Mouse (Mus musculus): ENCODE measurements around the gene Dph2. TPM values are rescaled to one million over a fixed set of nuclear protein-coding genes. Genes with fewer than 3 reads are reported as not detected.

Dph2 gene
- total RNA-seq, 2 experiments from 2014 or later = 10.1 to 12.1 TPM

GRCm38 (mm10) chr4:117839366-117839765 lies 52.5 kb downstream of the Dph2 start:
- no peak for TF ChIP-seq CTCF (conservative IDR thresholded peaks at IDR 0.05)
- H3K4me3 ChIP-seq = no peak overlapping the region
- H3K27ac ChIP-seq = no peak overlapping the region
- DNase-seq (ENCODE audit: low spot score in 2 of 2) = no peak

Other genes starting within 250 kb of the Dph2 start
- 10 to 100 TPM; 39.0 to 40.4 TPM for gene Dmap1, start 209.8 kb downstream of the Dph2 start, total RNA-seq (2021)
- gene Gm12845, start 167.6 kb downstream of the Dph2 start, total RNA-seq (2021) = not detected
- gene Klf17, start 126.4 kb downstream of the Dph2 start, total RNA-seq (2021) = not detected
- 10 to 100 TPM; 32.2 to 33.2 TPM for gene Slc6a9, start 57.5 kb downstream of the Dph2 start, total RNA-seq (2021)
- gene Ccdc24, start 19.5 kb downstream of the Dph2 start, total RNA-seq (2021) = 1 to 10 TPM in 1 of 2 experiments, under 1 TPM in 1; 0.79 to 2.0 TPM
- gene B4galt2, start 8.5 kb downstream of the Dph2 start, total RNA-seq (2021) = 10 to 100 TPM; 58.6 to 61.3 TPM
- gene Atp6v0b, start 4.7 kb downstream of the Dph2 start, total RNA-seq (2021) = 100 to 1,000 TPM; 411 to 424 TPM
- 100 to 1,000 TPM; 133 to 138 TPM for gene Ipo13, start 23.0 kb upstream of the Dph2 start, total RNA-seq (2021)
- 1 to 10 TPM; 1.8 to 1.9 TPM for gene Artn, start 37.7 kb upstream of the Dph2 start, total RNA-seq (2021)
- gene St3gal3, start 242.9 kb upstream of the Dph2 start, total RNA-seq (2021) = 10 to 100 TPM; 41.9 to 42.1 TPM

Measured in layer of hippocampus, adult 2 months (tissue).